Mouse (Mus musculus): ENCODE results near the gene Pdik1l.

The Pdik1l gene

DNA sequence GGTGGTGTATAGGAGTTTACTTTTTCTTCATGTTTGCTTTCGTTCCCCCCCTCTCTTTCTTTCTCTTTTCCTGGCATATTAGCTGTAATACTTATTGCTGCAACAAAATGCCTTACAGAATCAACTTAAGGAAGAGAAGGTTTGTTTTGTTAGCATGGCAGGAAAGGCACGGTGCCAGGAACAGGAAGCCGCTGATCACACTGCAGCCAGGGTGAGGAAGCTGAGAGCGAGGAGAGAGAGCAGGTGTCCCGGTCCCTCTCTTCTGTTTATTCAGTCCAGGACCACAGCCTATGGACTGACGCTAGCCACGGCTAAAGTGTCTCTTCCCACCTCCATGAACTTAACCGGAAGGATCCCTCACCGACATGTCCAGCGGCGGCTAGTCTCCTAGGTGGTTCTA is 29.3 kb downstream of the Pdik1l start:
- DNase-seq (ENCODE audit: low spot score) = no peak

DNA sequence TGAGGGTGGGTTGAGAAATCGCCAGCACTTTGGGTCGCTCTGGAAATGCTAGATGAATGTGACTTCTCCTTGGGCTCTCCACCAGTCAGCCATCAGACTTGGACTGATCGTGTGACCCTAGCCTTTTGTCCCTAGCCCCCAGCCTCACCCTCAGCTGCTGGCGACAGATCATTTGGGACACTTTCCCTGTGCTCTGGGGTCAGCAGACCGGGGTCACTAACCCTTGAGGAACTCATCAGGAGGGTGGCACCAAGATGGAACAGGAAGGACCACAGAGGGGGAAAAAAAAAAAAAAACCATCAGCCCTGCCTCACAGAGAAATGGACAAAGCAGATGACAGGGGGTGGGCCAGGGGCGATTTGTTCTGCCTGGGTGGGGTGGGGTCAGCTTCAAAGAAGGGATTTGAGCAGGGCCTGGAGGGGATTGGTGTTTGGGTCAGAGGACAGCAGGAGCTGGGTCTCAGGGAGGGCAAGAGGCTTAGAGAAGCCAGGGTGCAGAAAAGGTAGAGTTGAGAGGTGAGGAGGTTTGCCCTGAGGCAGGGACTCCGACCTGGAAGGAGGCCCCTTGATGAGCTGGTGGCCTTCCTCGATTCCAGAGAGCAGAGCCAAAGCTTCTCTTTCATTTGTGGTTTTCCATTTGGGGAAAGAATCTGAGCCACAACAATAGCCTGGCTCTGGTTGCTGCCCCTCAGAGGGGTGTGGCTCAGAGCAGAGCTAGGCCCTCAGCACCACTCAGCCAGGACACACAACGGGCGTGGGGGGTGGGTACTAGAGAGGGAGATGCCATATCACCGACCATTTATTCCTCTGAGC is 30.3 kb downstream of the Pdik1l start:
- DNase-seq (ENCODE audit: low spot score) = no peak

DNA sequence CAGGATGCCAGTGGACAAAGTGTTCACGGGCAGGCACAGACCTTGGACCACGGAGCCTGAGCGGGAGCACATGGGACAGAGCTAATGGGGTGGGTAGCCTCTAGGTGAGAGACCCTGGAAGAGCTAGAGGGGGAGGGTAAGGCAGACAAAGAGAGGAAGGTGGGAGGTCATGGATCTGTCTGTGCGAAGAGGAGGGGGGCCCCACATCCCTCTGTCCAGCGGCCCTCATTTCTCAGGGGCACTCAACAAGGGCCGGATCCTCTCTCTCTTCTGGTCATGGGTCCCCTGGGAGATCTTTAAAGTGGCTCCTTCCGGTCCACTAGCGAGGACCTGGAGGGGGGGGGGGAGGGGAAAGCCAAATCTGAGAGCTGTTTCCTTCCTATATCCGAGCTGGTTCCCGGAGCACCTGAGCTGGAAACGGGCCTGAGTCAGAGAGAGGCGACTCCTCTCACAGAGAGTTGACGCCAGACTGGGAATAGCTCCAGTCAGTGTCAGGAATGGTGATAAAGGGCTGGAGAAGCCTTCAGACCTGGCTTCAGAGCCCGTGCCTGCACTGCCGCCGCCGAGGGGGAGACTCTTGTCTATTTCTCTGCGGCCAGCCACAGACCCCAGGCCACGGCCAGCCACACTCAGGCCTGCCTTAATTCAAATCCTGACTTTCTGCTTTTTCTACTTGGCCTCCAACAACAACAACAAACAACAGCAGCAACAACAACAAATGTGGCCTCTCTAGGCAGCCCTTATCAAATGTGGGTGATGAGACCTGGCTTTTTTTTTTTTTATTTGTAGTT is 31.1 kb downstream of the Pdik1l start:
- no peak for DNase-seq (ENCODE audit: low spot score)

DNA sequence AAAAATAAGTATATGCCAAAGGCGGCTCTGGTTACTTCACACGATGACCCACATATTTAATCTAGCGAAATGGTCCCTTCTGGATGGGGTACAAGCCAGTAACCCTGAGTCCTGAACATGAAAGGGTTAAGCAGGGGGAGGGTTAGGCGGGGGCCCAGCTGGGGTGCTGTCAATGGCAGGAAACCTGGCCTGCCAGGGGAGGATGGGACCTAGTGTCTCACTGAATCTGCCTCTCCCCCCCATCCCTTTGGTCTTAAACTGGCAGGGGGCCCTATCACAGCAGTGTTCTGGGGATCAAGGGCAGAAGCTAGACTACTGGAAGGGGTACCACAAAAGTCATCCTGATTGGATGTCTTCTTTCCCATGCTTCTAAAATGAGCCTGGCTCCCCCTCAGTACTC is 31.8 kb downstream of the Pdik1l start:
- no peak for DNase-seq (ENCODE audit: low spot score)

DNA sequence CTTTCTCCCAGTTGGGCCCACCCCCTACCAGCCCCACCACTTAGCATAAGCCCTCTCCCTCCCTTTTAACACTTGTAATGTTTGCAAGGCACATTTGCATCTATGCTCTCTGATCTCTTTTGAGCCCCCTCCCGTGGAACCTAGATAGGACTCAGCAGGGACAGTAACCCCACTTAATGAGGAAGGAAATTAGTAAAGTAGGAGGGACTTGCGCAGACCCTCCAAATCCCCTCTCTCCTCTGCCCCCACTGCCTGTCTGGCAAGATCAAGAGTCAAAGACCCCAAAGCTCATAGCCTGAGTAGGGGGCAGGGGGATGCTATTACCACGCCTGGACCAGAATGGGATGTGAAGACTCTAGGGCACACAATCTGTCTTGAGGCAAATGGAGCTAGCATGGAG is 32.9 kb downstream of the Pdik1l start:
- no peak for DNase-seq (ENCODE audit: low spot score)

- no peak for DNase-seq (ENCODE audit: low spot score)
These were observed 33.9 kb downstream of the Pdik1l start, which contains the start of gene Grrp1 for GRCm38 (mm10) chr4:134253722-134254324. Gene Grrp1, minus strand, starts transcription at chr4:134254106.

DNA sequence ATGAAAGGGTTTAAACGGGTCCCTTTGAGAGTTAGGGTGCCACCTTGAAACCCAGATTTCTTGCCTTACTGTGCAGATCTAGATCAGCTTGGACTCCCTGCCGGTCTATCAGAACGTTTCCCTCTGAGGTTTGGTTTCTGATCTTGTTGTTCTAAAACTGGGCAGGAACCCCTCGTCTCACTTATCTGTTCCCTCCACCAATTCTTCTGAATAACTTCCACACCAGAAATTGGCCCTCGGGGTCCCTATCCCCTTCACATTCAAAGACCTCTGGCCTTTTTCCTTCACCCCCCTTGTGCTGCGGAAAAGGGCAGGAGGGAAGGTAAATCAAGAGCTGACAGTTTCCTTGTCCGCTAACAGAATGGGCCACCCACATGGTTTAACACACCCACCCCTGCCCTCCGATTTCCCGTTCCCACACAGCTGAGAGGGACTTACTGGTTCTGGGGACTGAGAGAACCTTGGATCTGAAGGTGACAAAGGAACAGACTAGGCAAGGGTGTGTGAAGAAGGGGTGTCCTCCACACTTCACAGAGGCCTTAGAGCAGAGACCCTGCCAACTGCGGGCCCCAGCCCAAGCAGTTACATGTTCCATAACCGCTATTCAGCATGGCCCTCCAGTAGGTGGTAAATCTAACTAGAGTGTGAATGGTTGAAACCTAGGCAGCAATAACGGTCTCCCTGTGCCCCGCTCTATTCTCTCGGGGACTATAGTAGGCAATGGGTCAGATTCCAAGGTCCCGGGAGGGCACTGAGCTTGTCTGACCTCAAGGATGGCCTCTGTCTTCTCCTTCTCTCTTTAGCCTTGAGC is 34.6 kb downstream of the Pdik1l start:
- DNase-seq (ENCODE audit: low spot score) = no peak

- DNase-seq (ENCODE audit: low spot score) = no peak
These were observed 35.4 kb downstream of the Pdik1l start for GRCm38 (mm10) chr4:134252131-134252910.

- peak; percentile 21 for DNase-seq (ENCODE audit: low spot score)
These were observed 36.2 kb downstream of the Pdik1l start for GRCm38 (mm10) chr4:134251241-134252130.

DNA sequence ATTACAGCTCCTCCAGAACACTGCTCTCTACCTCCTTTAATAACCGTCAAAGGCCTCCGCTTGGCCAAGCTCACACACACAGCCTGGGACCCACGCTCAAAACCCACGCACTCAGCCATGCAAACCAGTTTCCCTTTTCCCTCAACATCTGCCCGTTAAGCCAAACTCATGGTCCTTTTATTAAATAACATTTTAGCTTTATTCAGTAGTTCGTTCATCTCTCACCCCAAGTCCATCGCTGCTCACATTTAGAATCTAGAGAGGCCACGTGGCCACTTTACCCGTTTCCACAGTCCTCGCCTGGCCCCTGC is 36.8 kb downstream of the Pdik1l start:
- no peak for DNase-seq (ENCODE audit: low spot score)

DNA sequence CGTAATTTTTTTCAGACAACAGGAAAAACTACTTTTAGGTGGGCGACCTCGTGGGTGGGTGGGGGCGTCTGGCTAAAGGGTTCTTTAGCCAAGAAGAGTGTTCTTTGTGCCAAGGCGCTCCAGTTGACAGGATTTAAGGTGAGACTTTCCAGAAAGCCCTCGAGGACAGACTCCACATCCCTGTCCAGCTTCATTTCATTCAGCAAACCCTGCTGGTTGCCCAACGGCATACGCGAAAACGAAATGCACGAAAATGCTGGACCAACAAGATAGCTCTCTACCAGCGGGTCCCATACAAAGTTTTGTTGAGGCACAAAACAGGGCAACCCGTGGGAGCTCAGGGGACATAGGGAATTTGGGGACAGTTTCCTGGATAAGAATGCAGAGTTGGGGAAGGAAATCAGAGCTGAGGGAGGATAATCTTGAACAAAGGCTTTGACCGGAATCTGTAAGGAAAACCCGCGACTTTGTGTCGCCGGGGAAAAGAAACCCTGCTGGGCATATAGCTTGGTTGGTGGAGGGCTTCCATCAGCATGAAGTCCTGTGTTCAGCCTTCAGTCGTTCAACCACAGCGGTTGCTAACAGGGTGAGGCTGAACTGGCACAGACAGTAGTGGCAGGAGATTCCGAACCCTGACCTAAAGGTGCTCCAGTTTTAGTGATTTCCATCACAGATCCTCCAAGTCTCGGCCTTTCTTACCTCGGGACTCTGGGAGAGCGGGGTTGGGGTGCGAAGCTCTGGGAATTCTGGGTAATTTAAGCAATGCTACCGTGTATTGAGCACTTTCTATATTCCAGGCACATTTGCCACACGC is 37.4 kb downstream of the Pdik1l start:
- no peak for DNase-seq (ENCODE audit: low spot score)

- peak; percentile 80 for DNase-seq (ENCODE audit: low spot score)
These were observed 38.0 kb downstream of the Pdik1l start for GRCm38 (mm10) chr4:134249651-134250050.

GRCm38 (mm10) chr4:134246719-134247258 is 40.9 kb downstream of the Pdik1l start, which contains the start of gene Gm30191:
Gene Gm30191, plus strand, starts transcription at chr4:134246935.
- DNase-seq (ENCODE audit: low spot score) = no peak

DNA sequence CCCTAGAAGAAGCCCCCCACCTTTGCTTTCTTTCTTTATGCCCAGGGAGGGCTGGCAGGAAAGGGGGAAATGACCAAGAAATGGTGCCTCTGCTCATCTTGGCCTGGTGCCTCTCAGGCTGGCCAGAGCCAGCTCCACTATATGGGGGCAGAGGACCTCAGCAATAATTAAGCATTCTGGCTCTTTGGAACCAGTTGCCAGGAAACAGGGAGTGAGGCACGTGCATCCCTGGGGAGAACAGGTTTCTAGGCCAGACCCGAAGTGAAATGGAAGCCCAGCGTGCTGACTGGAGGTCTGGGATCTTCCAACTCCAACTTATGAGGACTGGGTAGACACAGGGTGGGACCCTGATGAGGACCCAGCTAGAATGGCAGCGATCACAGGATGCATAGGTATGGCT is 41.4 kb downstream of the Pdik1l start:
- no peak for DNase-seq (ENCODE audit: low spot score)

DNA sequence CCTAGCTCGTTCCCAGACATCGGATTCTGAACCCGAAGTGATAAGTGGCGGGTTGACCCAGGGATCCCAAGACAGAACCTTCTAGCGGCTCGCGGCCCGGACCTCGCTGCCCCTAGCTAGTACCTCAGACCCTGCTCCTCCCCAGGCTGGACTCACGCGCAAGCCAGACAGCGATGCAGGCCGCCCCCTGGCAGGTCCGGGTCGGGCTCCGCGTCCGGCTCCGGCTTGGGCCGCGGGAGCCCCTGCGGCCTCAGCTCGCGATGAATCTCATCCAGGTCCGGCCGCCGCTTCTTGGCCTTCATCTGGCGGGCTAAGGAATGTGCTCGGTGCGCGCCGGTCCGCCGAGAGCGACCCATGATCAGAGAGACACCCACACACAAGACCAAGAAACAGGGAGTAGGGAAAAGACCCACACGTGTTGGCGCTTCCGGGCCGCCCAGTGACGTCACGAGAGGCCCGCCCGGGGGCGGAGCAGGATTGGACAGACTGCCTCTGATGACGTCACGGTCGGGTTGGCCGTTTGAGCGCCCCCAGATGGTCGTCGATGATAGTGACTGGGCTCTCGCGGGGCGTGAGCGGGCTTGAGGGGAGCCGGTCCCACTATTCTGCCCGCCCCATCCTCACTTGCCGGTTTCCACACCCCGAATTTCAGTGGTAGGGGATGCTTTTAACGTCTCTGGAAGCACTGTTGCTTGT is 42.4 kb downstream of the Pdik1l start, which contains the start of gene Zfp593:
TSS of gene Zfp593 (minus strand) at position 445 of the 696 bp plus-strand sequence.
- peak; percentile 99 for DNase-seq (ENCODE audit: low spot score)

DNA sequence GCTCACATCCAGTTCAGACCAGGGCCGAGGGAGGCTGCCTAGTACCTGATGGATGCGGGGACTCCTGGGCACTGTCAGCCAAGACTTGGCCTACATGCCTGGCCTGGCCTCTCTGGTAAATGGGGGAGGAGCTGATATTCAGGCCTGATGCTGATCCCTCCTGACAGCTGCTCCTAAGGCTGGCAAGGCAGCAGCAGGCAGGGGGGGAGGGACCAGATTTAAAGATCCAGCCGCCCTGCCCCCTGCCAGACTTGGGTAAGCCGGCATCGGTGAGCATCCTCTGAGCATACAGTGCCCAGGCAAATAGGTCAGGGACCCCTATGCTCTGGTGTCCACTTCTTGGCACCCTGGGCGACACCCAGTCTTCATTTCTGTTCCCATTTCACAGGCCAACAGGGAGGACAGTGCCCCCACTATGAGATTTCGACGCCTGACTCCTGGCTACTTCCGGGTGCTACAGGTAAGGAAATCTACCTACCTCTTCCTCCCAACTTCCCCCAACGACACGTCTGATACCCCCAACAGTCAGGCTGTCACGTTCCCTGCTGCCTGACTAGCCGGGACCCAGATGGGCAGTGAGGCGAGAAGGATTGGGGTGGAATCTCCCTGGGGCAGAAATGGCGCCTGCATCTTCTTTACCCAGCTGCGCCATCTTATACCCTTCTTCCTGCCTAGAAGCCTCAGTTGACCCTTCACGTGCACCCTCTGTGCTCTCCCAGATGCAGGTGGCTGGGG is 44.0 kb downstream of the Pdik1l start, which contains the start of gene E130218I03Rik:
TSS of gene E130218I03Rik (plus strand) at position 147 of the 735 bp plus-strand sequence.
- no peak for DNase-seq (ENCODE audit: low spot score)

GRCm38 (mm10) chr4:134238686-134239085 is 49.0 kb downstream of the Pdik1l start:
- DNase-seq (ENCODE audit: low spot score) = no peak

GRCm38 (mm10) chr4:134238279-134238651 is 49.4 kb downstream of the Pdik1l start, which contains the start of gene Cnksr1:
Gene Cnksr1, minus strand, starts transcription at chr4:134238399.
- peak; percentile 82 for DNase-seq (ENCODE audit: low spot score)

Measured in urinary bladder, postnatal 25 days (tissue).